Mouse (Mus musculus) ES-Bruce4 (cell line): ENCODE measurements around the gene Ddx42. TPM values are rescaled to one million over a fixed set of nuclear protein-coding genes. Genes with fewer than 3 reads are reported as not detected.
A peak's percentile ranks its signal among the peaks of the same experiment; 100 is the strongest.
"Not testable (repeated sequence)": the region's sequence is repeated elsewhere in the genome, so short reads cannot be mapped to it uniquely, and the experiment has no call there.

Experiments used
- H3K27ac ChIP-seq: 2 replicates; pipeline ENCODE4 v1.5.1; 2012; ENCODE audit warnings: low read length, inconsistent platforms; ENCODE audit not compliant: insufficient read depth
- H3K27me3 ChIP-seq: 2 replicates; pipeline ENCODE4 v1.6.1; 2012; ENCODE audit warnings: mild to moderate bottlenecking, low read length, inconsistent platforms; ENCODE audit not compliant: control insufficient read depth, poor library complexity, insufficient read depth, severe bottlenecking
- H3K36me3 ChIP-seq: 2 replicates; pipeline ENCODE4 v1.6.1; 2012; ENCODE audit warnings: inconsistent platforms, mild to moderate bottlenecking, low read length, moderate library complexity; ENCODE audit not compliant: control insufficient read depth, poor library complexity, insufficient read depth, severe bottlenecking
- H3K4me1 ChIP-seq: one replicate; pipeline ENCODE4 v1.8.1; 2011; ENCODE audit warnings: low read length; ENCODE audit not compliant: control insufficient read depth, insufficient read depth
- H3K4me3 ChIP-seq: 2 replicates; pipeline ENCODE4 v1.5.1; 2011; ENCODE audit warnings: low read depth, mild to moderate bottlenecking, low read length
- H3K9ac ChIP-seq: 2 replicates; pipeline ENCODE4 v1.6.1; 2012; ENCODE audit warnings: low read depth, mild to moderate bottlenecking, inconsistent platforms; ENCODE audit not compliant: poor library complexity, severe bottlenecking
- H3K9me3 ChIP-seq: replicated peaks from 2 replicates; pipeline ENCODE4 v1.6.1; 2012; ENCODE audit warnings: mild to moderate bottlenecking, low read length, inconsistent platforms; ENCODE audit not compliant: control insufficient read depth, poor library complexity, insufficient read depth, severe bottlenecking
- CTCF ChIP-seq: IDR thresholded peaks from one replicate; pipeline ENCODE4 v1.8.1; 2011; ENCODE audit warnings: low read depth, low read length
- EP300 ChIP-seq: IDR thresholded peaks from 2 replicates; pipeline ENCODE4 v1.6.1; 2011; ENCODE audit warnings: low read depth, low read length; ENCODE audit not compliant: insufficient read depth
- POLR2A ChIP-seq: IDR thresholded peaks from one replicate; pipeline ENCODE4 v1.8.1; 2011; ENCODE audit warnings: low read length; ENCODE audit not compliant: insufficient read depth
- polyA plus RNA-seq: library from polyadenylated mRNA; stranded (reverse); fragments of >200 nt; gene quantifications from 2 replicates; pipeline ENCODE4 v1.2.4, GENCODE M21; 2011; ENCODE audit warnings: low read depth; ENCODE audit not compliant: missing spikeins, insufficient read depth, insufficient read length

Ddx42 gene
- polyA plus RNA-seq, 1 experiment: 75.4 TPM

DNA sequence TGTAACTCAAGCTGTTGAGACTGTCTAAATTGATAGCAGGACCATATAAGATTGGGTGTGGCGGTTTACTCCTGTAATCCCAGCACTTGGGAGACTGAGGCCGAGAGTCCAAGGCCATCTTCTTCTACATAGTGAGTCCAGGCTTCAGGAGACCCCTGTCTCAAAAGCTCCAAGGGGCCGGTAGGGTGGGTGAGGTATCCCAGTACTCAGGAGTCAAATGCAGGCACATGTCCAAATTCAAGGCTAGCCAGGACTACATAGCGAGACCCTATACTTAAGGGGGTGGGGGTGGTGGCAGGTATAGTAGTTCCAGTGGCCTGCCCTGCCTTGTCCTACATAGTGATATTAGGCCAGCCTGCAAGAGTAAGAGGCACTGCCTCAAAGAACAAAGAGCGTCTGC is 1.9 kb upstream of the Ddx42 start:
- H3K9ac ChIP-seq: peak overlapping the region; percentile 95
- no peak overlapping the region for H3K27ac ChIP-seq
- H3K4me1 ChIP-seq: peaks cover 3% of the 10 kb centered on the region
- TF ChIP-seq POLR2A (no peak), CTCF (no peak), EP300 (no peak)
- no peak overlapping the region for H3K4me3 ChIP-seq
- H3K27me3 ChIP-seq: no peaks in the 10 kb centered on the region
- peaks cover 21% of the 10 kb centered on the region for H3K36me3 ChIP-seq
- H3K9me3 ChIP-seq: no peaks in the 10 kb centered on the region

DNA sequence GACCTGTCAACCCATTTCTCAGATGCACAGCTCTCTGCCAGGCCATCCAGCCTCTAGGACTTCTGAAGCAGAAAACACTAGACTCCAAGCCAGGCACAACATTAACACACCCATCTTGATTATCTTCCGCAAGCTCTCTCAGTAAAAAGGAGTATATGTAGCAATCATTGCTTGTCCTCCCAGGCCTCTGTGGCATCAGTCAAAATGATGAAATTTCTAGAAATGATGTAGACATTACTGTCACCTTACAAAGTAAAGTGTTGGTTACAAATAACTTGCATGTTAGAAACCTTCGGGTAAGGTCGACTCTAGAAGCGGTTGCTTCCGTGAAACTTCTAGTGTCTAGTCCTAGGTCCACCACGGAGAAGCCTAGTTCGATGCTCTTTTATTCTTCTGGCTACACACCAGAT is 1.3 kb upstream of the Ddx42 start:
- peaks cover 3% of the 10 kb centered on the region for H3K4me1 ChIP-seq

DNA sequence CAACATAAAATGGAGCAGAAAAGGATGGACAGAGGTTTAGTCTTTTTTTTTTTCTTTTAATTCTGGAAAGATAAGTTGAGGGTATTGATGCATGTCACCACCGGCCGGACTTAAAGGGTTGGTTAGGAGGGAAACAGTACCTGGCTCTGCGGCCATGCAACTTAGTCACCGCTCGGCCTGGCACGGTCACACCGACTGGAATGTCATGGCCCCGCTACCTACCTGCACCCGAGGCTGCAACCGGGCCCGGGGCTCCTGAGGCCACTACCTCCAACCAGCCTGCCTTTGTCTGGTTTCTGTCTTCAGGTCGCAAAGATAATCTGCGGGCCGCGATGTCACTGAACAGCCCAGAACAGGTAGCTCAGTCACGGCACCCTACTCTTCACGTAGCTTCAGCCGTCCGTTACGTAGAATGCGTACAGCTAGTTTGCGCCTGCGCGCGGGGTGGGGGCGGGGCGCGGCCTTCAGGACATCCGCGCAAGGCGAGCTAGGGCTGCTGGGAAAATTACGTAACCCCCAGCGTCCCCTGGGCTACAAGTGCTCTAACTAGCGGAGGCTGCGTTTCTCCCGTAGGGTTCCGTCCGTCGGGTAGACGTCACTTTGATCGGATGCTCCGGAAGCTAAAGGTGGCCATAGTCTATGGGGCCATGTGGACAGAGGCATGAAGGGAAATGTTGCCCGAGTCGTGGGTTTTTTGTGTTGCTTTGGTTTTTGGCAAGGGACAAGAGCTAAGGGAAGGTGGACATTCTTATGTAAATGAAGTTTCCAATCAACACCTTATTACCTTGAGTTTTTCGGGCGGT is 598 bp upstream of the Ddx42 start, which contains the start of gene Ccdc47:
Ccdc47 (minus strand) TSS at position 418 of the 803 bp plus-strand sequence.
- Histone ChIP-seq H3K4me1 (peaks cover 3% of the 10 kb centered on the region), H3K4me3 (peak within 1 kb of the TSS; percentile 97), H3K9me3 (no peaks in the 10 kb centered on the region), H3K9ac (peak within 1 kb of the TSS; percentile 95), H3K36me3 (peaks cover 10% of the 10 kb centered on the region), H3K27ac (peak within 1 kb of the TSS; percentile 85), H3K27me3 (no peaks in the 10 kb centered on the region)
- TF ChIP-seq CTCF (no peak), EP300 (no peak), POLR2A (peak; percentile 25)

More for the DNA sequence above, 1.3 kb upstream of the Ddx42 start:
- no peaks in the 10 kb centered on the region for H3K27me3 ChIP-seq
- H3K27ac ChIP-seq: 0 out of 2 replicates have a peak overlapping the region, but pooled peaks have one; percentile 8
- no peak for TF ChIP-seq CTCF
- TF ChIP-seq POLR2A: no peak
- no peak for TF ChIP-seq EP300
- H3K4me3 ChIP-seq: peak overlapping the region; percentile 79
- peak overlapping the region; percentile 95 for H3K9ac ChIP-seq
- H3K9me3 ChIP-seq: no peaks in the 10 kb centered on the region
- H3K36me3 ChIP-seq: peaks cover 15% of the 10 kb centered on the region

DNA sequence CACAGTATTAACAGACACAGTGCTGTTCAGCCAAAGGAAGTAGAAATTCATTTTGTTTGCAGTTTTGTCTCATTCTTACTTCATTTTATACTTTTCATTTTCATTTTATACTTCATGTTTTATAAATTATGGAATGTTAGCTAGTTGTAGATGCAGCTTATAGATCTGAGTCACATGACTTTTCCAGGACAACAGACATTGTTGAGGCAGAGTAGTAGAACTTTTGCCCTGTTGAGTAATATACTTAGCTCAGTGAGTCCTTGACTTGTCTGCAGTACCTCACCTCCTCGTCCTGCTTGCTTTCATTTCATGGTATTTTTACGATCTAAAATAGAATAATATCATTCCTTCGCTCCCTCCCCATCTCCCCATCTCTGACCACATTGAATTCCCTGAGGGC is 3.9 kb downstream of the Ddx42 start:
- H3K9me3 ChIP-seq: no peaks in the 10 kb centered on the region
- H3K27me3 ChIP-seq: no peaks in the 10 kb centered on the region
- H3K4me3 ChIP-seq: no peak overlapping the region
- TF ChIP-seq CTCF (no peak), POLR2A (no peak), EP300 (no peak)
- no peak overlapping the region for H3K27ac ChIP-seq
- H3K36me3 ChIP-seq: peaks cover 14% of the 10 kb centered on the region
- H3K9ac ChIP-seq: no peak overlapping the region
- no peaks in the 10 kb centered on the region for H3K4me1 ChIP-seq

DNA sequence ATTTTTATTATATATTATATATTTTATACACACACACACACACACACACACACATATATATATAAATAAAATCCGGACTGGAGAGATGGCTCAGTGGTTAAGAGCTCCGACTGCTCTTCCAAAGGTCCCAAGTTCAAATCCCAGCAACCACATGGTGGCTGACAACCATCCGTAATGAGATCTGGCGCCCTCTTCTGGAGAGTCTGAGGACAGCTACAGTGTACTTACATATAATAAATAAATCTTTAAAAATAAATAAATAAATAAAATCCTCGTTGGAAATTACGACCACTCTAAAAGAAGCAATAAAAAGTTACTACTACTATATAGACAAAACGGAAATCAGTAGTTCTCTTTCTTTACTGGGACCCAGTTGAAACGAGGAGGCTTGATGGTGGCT is 17.3 kb downstream of the Ddx42 start:
- not testable (repeated sequence) for H3K27ac ChIP-seq, H3K4me1 ChIP-seq, H3K4me3 ChIP-seq, H3K9ac ChIP-seq, H3K27me3 ChIP-seq, H3K9me3 ChIP-seq
- peaks cover 60% of the 10 kb centered on the region for H3K36me3 ChIP-seq

DNA sequence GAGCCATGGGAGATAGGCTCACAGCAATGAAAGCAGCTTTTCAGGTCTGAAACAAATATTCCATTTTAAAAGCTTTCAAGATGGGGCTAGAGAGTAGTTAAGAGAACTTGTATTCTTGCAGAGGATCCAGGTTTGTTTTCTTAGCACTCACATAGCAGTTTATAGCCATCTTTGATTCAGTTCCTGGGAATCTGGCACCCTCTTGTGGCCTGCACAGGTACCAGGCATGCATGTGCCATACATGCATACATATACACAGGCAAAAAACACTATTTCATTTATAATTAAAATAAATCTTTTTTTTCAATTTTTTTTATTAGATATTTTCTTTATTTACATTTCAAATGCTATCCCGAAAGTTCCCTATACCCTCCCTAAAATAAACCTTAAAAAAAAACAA is 30.1 kb downstream of the Ddx42 start:
- Histone ChIP-seq H3K4me1 (no peaks in the 10 kb centered on the region), H3K36me3 (peaks cover 91% of the 10 kb centered on the region), H3K4me3 (no peak overlapping the region), H3K27ac (no peak overlapping the region), H3K27me3 (no peaks in the 10 kb centered on the region), H3K9ac (no peak overlapping the region), H3K9me3 (peaks cover 6% of the 10 kb centered on the region)
- no peak for TF ChIP-seq POLR2A
- peak; percentile 24 for TF ChIP-seq CTCF
- no peak for TF ChIP-seq EP300
